Mouse (Mus musculus) CH12.LX (cell line): Measurements from ENCODE around the gene Aldh3b2.

Experiments
- BHLHE40 ChIP-seq: IDR thresholded peaks from 2 replicates; pipeline ENCODE4 v1.6.1; 2011; ENCODE audit warnings: mild to moderate bottlenecking, low read depth, low read length, improper control_type of control experiment
- CHD2 ChIP-seq: IDR thresholded peaks from 2 replicates; pipeline ENCODE4 v1.6.1; 2011; ENCODE audit warnings: low read length, improper control_type of control experiment
- CTCF ChIP-seq, 2 experiments: IDR thresholded peaks in 1 of 2; conservative IDR thresholded peaks in 1 of 2; 2 replicates each; pipeline ENCODE4 v1.5.1; 2011 to 2012; ENCODE audit warnings: low read depth in 2 of 2, low read length in 2 of 2, improper control_type of control experiment in 1 of 2, inconsistent platforms in 1 of 2, mild to moderate bottlenecking in 1 of 2, moderate library complexity in 1 of 2
- E2F4 ChIP-seq: IDR thresholded peaks from 2 replicates; pipeline ENCODE4 v1.6.1; 2011; ENCODE audit warnings: low read depth, low read length, improper control_type of control experiment; ENCODE audit not compliant: insufficient replicate concordance
- EP300 ChIP-seq: IDR thresholded peaks from 2 replicates; pipeline ENCODE4 v1.6.1; 2011; ENCODE audit warnings: low read length, improper control_type of control experiment
- POLR2A ChIP-seq: IDR thresholded peaks from 2 replicates; pipeline ENCODE4 v1.6.1; 2011; ENCODE audit warnings: low read depth, mild to moderate bottlenecking, improper control_type of control experiment, low read length
- USF2 ChIP-seq: conservative IDR thresholded peaks from 2 replicates; pipeline ENCODE4 v1.6.1; 2011; ENCODE audit warnings: low read depth, low read length, improper control_type of control experiment
- ZNF384 ChIP-seq: IDR thresholded peaks from 2 replicates; pipeline ENCODE4 v1.6.1; 2012; ENCODE audit warnings: low read depth, low read length, improper control_type of control experiment, inconsistent platforms

DNA sequence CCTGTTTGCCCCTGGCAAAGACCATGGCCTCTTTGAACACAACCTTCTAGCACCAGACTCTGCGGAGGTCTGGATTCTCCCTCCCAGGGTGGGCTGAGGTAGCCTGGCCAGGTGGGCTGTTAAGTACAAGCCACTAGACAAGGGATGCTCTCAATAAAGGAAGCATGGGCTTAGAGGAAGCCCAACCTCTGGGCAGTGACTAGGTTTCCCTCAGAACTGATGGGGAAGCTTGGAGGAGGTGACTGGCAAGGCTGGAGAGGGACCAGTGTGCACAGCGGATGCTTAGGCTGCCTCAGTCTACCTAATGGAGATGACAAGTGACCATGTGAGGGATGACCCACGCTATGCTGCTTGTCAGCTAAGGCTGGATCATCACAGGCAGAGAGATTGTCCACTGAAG is 19.8 kb downstream of the Aldh3b2 start:
- TF ChIP-seq EP300 (no peak), POLR2A (no peak), USF2 (no peak), ZNF384 (no peak), CTCF (conservative IDR thresholded peaks at IDR 0.05 in 1 of 2, IDR thresholded peaks at IDR 0.05 in 1 of 2; ENCODE audit: low read depth in 2 of 2, low read length in 2 of 2) (no peak), CHD2 (no peak), E2F4 (no peak), BHLHE40 (no peak)
